8 mouse cellular contexts compared by ENCODE assay signal in genomic region chr8:91069407-91069806, GRCm38 (mm10). TPM values are rescaled to one million over a fixed set of nuclear protein-coding genes. Genes with fewer than 3 reads are reported as not detected.
DNase-seq lines count a peak whose midpoint lies in the region; ATAC-seq and TF ChIP-seq lines count a peak whose summit lies in the region.

No protein-coding gene starts in this region.

- 9% methylated on average over 10 of the region's 10 CpGs for WGBS in embryonic facial prominence, embryonic 10.5 days
- WGBS in hindbrain, embryonic 11.5 days: 10% methylated on average over 10 of the region's 10 CpGs
- 3% methylated on average over 10 of the region's 10 CpGs for WGBS in liver, adult 2 months
- 3% methylated on average over 10 of the region's 10 CpGs for WGBS in stomach, embryonic 14.5 days

- peak; percentile 25; the same call in 1 of the 2 replicates for ATAC-seq in hindbrain, embryonic 11.5 days (ENCODE audit: low FRiP score)
- ATAC-seq in stomach, embryonic 14.5 days (ENCODE audit: insufficient number of reproducible peaks, insufficient read depth, low FRiP score, low read depth): no peak

- peaks cover 24% of the 10 kb centered on the region for H3K4me1 ChIP-seq in embryonic facial prominence, embryonic 10.5 days
- H3K4me1 ChIP-seq in hindbrain, embryonic 11.5 days (replicated peaks; ENCODE audit: control insufficient read depth, insufficient read depth, low read length): 0 out of 2 replicates have a peak, but pooled peaks cover 4% of the 10 kb centered on the region
- H3K4me1 ChIP-seq in liver, adult 2 months (ENCODE audit: control insufficient read depth, insufficient read depth, low read length): peaks cover 7% of the 10 kb centered on the region
- peaks cover 7% of the 10 kb centered on the region for H3K4me1 ChIP-seq in stomach, embryonic 14.5 days (ENCODE audit: control insufficient read depth, insufficient read depth, low read length)

- no peaks in the 10 kb centered on the region for H3K27me3 ChIP-seq in embryonic facial prominence, embryonic 10.5 days (replicated peaks; ENCODE audit: low read depth, poor library complexity, severe bottlenecking)
- H3K27me3 ChIP-seq in hindbrain, embryonic 11.5 days (ENCODE audit: control insufficient read depth, insufficient read depth, low read length): no peaks in the 10 kb centered on the region
- no peaks in the 10 kb centered on the region for H3K27me3 ChIP-seq in liver, adult 2 months (ENCODE audit: control insufficient read depth, insufficient read depth, low read length)
- no peaks in the 10 kb centered on the region for H3K27me3 ChIP-seq in stomach, embryonic 14.5 days (ENCODE audit: control insufficient read depth, insufficient read depth, low read length)

- no peaks in the 10 kb centered on the region for H3K36me3 ChIP-seq in embryonic facial prominence, embryonic 10.5 days (replicated peaks)
- no peaks in the 10 kb centered on the region for H3K36me3 ChIP-seq in hindbrain, embryonic 11.5 days (ENCODE audit: control insufficient read depth, insufficient read depth, low read length)
- peaks cover 2% of the 10 kb centered on the region; the same call in 1 of the 2 replicates for H3K36me3 ChIP-seq in liver, adult 2 months (ENCODE audit: control insufficient read depth, insufficient read depth, low read length)
- no peaks in the 10 kb centered on the region for H3K36me3 ChIP-seq in stomach, embryonic 14.5 days (ENCODE audit: control insufficient read depth, insufficient read depth, low read length)

- no peak for TF ChIP-seq POLR2A in liver, adult 2 months (IDR thresholded peaks at IDR 0.05; ENCODE audit: extremely low read depth, insufficient read depth, low read length)

- peaks cover 10% of the 10 kb centered on the region for H3K79me2 ChIP-seq in liver, adult 2 months (ENCODE audit: control insufficient read depth, insufficient read depth, low read length)

- peak; percentile 35 for DNase-seq in adrenal gland, postnatal 10 days
- no peak for DNase-seq in adrenal gland, postnatal 4 days (ENCODE audit: low spot score in 2 of 2)
- peak; percentile 27 for DNase-seq in CD4-positive, CD25-positive, alpha-beta regulatory T cell, adult 2 months (ENCODE audit: low read depth, low spot score)
- DNase-seq in embryonic facial prominence, embryonic 10.5 days (ENCODE audit: low spot score): no peak
- DNase-seq in hindbrain, embryonic 11.5 days (ENCODE audit: low spot score): no peak
- no peak for DNase-seq in liver, adult 2 months (ENCODE audit: extremely low read depth, low read depth, low spot score)
- DNase-seq in layer of hippocampus, adult 9-11 months: no peak

- H3K4me3 ChIP-seq in embryonic facial prominence, embryonic 10.5 days: peak overlapping the region; percentile 92
- H3K4me3 ChIP-seq in hindbrain, embryonic 11.5 days (ENCODE audit: low read depth, low read length): peak overlapping the region; percentile 87
- peak overlapping the region; percentile 93; the same call in 1 of the 2 replicates for H3K4me3 ChIP-seq in liver, adult 2 months (ENCODE audit: insufficient read depth, low read depth, low read length)
- peak overlapping the region; percentile 94 for H3K4me3 ChIP-seq in stomach, embryonic 14.5 days (ENCODE audit: low read depth, low read length)

- H3K27ac ChIP-seq in embryonic facial prominence, embryonic 10.5 days (replicated peaks): peak overlapping the region; percentile 85
- no peak overlapping the region for H3K27ac ChIP-seq in hindbrain, embryonic 11.5 days (ENCODE audit: low read depth, low read length)
- H3K27ac ChIP-seq in liver, adult 2 months (replicated peaks; ENCODE audit: insufficient read depth, low read depth, low read length): peak overlapping the region; percentile 46; the same call in 1 of the 2 replicates
- no peak overlapping the region for H3K27ac ChIP-seq in stomach, embryonic 14.5 days (ENCODE audit: low read length)

- H3K4me2 ChIP-seq in hindbrain, embryonic 11.5 days (replicated peaks; ENCODE audit: low read depth, low read length): peak overlapping the region; percentile 58
- peak overlapping the region; percentile 49 for H3K4me2 ChIP-seq in stomach, embryonic 14.5 days (replicated peaks; ENCODE audit: low read depth, low read length)

- no peak for TF ChIP-seq CTCF in liver, adult 2 months (IDR thresholded peaks at IDR 0.05; ENCODE audit: low read depth, low read length)

- H3K9me3 ChIP-seq in embryonic facial prominence, embryonic 10.5 days: no peaks in the 10 kb centered on the region
- H3K9me3 ChIP-seq in hindbrain, embryonic 11.5 days (ENCODE audit: control insufficient read depth, low read length): no peaks in the 10 kb centered on the region
- no peaks in the 10 kb centered on the region for H3K9me3 ChIP-seq in stomach, embryonic 14.5 days (ENCODE audit: control insufficient read depth, low read depth, low read length)

- peak overlapping the region; percentile 45; the same call in 1 of the 2 replicates for H3K9ac ChIP-seq in hindbrain, embryonic 11.5 days (ENCODE audit: low read depth, low read length)
- H3K9ac ChIP-seq in liver, adult 2 months (ENCODE audit: low read depth, low read length): peak overlapping the region; percentile 42; the same call in 1 of the 2 replicates
- H3K9ac ChIP-seq in stomach, embryonic 14.5 days (replicated peaks; ENCODE audit: low read depth, low read length): no peak overlapping the region

RNA-seq across cellular contexts. Expression of gene Rbl2, which starts 0.5 kb away (rescaled TPM):
- 10 to 100 TPM; 29.5 to 35.9 TPM for total RNA-seq in adrenal gland, postnatal 10 days (2021)
- 10 to 100 TPM; 36.9 to 37.6 TPM for total RNA-seq in adrenal gland, postnatal 4 days (2021)
- polyA plus RNA-seq in embryonic facial prominence, embryonic 10.5 days (2016; fragmentation: Nextera tagmentation; extraction: Ambion mirVana): 7.6 and 8.4 TPM in 2 replicates
- polyA plus RNA-seq in hindbrain, embryonic 11.5 days (2014; fragmentation: Nextera tagmentation; extraction: Ambion mirVana): 15.9 and 16.0 TPM in 2 replicates
- total RNA-seq in liver, adult 2 months (2014; rRNA removed): 33.4 and 36.8 TPM in 2 replicates
- 10.5 and 12.5 TPM in 2 replicates for polyA plus RNA-seq in liver, adult 2 months (2012; rRNA removed)
- 21.0 and 23.2 TPM in 2 replicates for polyA plus RNA-seq in stomach, embryonic 14.5 days (2014; fragmentation: Nextera tagmentation; extraction: Ambion mirVana)

Comparison
In these comparisons a context has a peak if more than half of its experiments do, and no peak if none do; other contexts are left out.
1. DNase-seq: peak in adrenal gland, postnatal 10 days (single experiment) and CD4-positive, CD25-positive, alpha-beta regulatory T cell, adult 2 months (single experiment); none in adrenal gland, postnatal 4 days (0 of 2), embryonic facial prominence, embryonic 10.5 days (single experiment), hindbrain, embryonic 11.5 days (single experiment), liver, adult 2 months (single experiment) and layer of hippocampus, adult 9-11 months (single experiment).
2. H3K27ac ChIP-seq: peak in embryonic facial prominence, embryonic 10.5 days (single experiment) and liver, adult 2 months (single experiment); none in hindbrain, embryonic 11.5 days (single experiment) and stomach, embryonic 14.5 days (single experiment).
3. Peak in every context shown above with its lines, with median percentiles within 50 percentile points of each other: H3K4me3 ChIP-seq.